Mouse (Mus musculus) liver, embryonic 15.5 days (tissue): ENCODE measurements around the gene Gm42906. TPM values are rescaled to one million over a fixed set of nuclear protein-coding genes. Genes with fewer than 3 reads are reported as not detected.
A peak's percentile ranks its signal among the peaks of the same experiment; 100 is the strongest.

Source experiments
- ATAC-seq: fragments of 200-750 bp; cut with Nextera tagmentation; 2 replicates; pipeline ENCODE4 v1.8.0; 2017; ENCODE audit warnings: moderate number of reproducible peaks, mild to moderate bottlenecking, moderate library complexity; ENCODE audit not compliant: insufficient read depth
- H3K27ac ChIP-seq: fragments of 300-500 bp; sonication (generic); replicated peaks from 2 replicates; pipeline ENCODE4 v1.5.1; 2015; ENCODE audit warnings: mild to moderate bottlenecking, inconsistent platforms
- H3K27me3 ChIP-seq: fragments of 300-500 bp; sonication (generic); 2 replicates; pipeline ENCODE4 v1.6.1; 2015; ENCODE audit warnings: mild to moderate bottlenecking, inconsistent platforms
- H3K36me3 ChIP-seq: fragments of 300-500 bp; sonication (generic); replicated peaks from 2 replicates; pipeline ENCODE4 v1.6.1; 2015; ENCODE audit warnings: moderate library complexity, mild to moderate bottlenecking, inconsistent platforms
- H3K4me1 ChIP-seq: fragments of 300-500 bp; sonication (generic); replicated peaks from 2 replicates; pipeline ENCODE4 v1.6.1; 2015; ENCODE audit warnings: inconsistent platforms
- H3K4me2 ChIP-seq: fragments of 300-500 bp; sonication (generic); 2 replicates; pipeline ENCODE4 v1.6.1; 2015; ENCODE audit warnings: moderate library complexity, mild to moderate bottlenecking, inconsistent platforms
- H3K4me3 ChIP-seq: fragments of 300-500 bp; sonication (generic); replicated peaks from 2 replicates; pipeline ENCODE4 v1.5.1; 2015; ENCODE audit warnings: mild to moderate bottlenecking, inconsistent platforms
- H3K9ac ChIP-seq: fragments of 300-500 bp; sonication (generic); 2 replicates; pipeline ENCODE4 v1.6.1; 2015; ENCODE audit warnings: moderate library complexity, mild to moderate bottlenecking, inconsistent platforms
- H3K9me3 ChIP-seq: fragments of 300-500 bp; sonication (generic); replicated peaks from 2 replicates; pipeline ENCODE4 v1.6.1; 2016; ENCODE audit warnings: inconsistent platforms
- WGBS: fragments of 180-500 bp; shearing (Covaris S2); methylation state at CpG from one replicate; pipeline ENCODE4 v1.1.7; 2015; ENCODE audit warnings: mixed read lengths; ENCODE audit not compliant: insufficient replicate concordance; 5-methylcytosine and 5-hydroxymethylcytosine counted together
- polyA plus RNA-seq: library from polyadenylated mRNA; unstranded; fragments of >200 nt; fragmentation: Nextera tagmentation; extraction: Ambion mirVana; gene quantifications from 2 replicates; pipeline ENCODE4 v1.2.1, GENCODE M21; 2015

The Gm42906 gene
- polyA plus RNA-seq, 1 experiment from 2014 or later = not detected

DNA sequence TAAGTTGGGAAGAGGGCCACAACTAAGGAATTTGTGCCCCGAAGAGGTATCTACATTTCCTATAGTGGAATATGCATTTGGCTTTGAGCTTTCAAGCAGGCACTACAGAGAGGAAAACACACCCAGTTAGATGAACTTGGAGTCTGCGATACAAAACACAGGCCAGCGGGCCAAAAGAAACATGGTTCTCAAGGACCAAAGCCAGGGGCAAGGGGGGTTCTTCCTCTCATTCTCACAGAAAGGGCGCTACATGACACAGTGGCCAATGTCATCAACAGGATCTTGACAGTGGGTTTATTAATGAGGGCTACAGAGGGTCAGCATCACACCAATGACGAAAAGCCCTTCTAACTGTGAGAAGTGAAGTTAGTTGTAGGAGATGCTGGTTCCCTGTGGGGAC lies 370.2 kb downstream of the Gm42906 start:
- no peak overlapping the region for H3K9ac ChIP-seq
- H3K36me3 ChIP-seq = peaks cover 10% of the 10 kb centered on the region
- H3K27ac ChIP-seq = no peak overlapping the region
- no peak overlapping the region for H3K4me2 ChIP-seq
- 70% methylated on average over 5 of the region's 5 CpGs for WGBS
- H3K4me3 ChIP-seq = no peak overlapping the region
- ATAC-seq = no peak
- H3K27me3 ChIP-seq = no peaks in the 10 kb centered on the region
- H3K9me3 ChIP-seq = 0 out of 2 replicates have a peak, but pooled peaks cover 5% of the 10 kb centered on the region
- H3K4me1 ChIP-seq = no peaks in the 10 kb centered on the region

DNA sequence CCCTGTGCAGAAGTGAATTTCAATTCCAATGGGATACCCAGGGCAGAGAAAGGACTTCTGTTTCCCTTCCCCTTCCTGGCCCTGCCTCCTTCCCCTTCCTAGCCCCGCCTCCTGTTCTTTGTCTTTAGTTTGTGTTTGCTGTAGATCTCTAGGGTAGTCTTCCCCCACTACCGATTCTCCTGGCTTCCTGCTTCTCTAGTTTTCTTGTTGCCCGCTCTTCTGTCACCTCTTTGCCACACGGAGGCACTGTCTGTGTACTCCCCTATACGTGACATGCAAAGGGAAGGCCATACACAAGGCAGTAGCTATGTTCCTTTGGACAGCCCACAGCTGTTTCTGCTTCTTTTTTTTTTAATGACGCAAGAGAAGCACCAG lies 371.1 kb downstream of the Gm42906 start:
- ATAC-seq = peak; percentile 38
- Histone ChIP-seq H3K27me3 (no peaks in the 10 kb centered on the region), H3K27ac (no peak overlapping the region), H3K9me3 (0 out of 2 replicates have a peak, but pooled peaks cover 1% of the 10 kb centered on the region), H3K4me1 (no peaks in the 10 kb centered on the region), H3K4me3 (no peak overlapping the region), H3K4me2 (no peak overlapping the region), H3K36me3 (peaks cover 6% of the 10 kb centered on the region), H3K9ac (no peak overlapping the region)
- WGBS = 25% methylated on average over 6 of the region's 6 CpGs

DNA sequence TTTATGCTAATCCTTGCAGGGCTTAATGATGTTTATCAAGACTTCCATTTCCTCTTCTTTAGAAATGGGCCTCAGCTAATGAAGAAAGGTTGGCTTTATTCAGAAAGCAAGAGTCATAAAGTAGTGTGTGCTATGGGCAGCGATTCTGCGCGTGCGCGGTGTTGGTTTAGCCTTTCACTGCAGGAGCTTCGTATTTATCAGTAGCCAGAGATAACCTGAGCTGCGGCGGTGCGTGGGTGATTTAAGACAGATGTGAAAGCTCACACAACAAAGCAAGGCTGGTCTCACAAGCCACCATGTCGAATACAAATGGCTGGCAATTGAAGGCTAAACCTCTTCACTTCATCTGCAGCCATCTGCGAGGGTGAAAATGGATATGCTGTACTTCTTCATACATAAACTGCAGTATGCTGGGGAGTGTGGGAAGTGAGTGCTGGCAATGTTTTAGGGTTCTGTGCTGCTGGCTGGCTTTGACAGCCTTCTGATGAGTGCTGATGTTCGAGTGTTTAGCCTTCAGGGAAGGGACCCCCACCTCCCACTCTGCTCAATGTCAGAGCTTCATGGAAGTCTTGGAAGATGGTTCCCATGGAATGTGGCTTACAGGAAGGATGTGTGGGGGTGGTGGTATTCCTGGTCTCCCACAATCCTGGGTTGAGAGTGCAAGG lies 371.6 kb downstream of the Gm42906 start:
- H3K27ac ChIP-seq = no peak overlapping the region
- H3K36me3 ChIP-seq = peaks cover 5% of the 10 kb centered on the region; the same call in 1 of the 2 replicates
- 67% methylated on average over 12 of the region's 12 CpGs for WGBS
- H3K9ac ChIP-seq = no peak overlapping the region
- no peaks in the 10 kb centered on the region for H3K27me3 ChIP-seq
- no peak for ATAC-seq
- H3K4me3 ChIP-seq = no peak overlapping the region
- H3K9me3 ChIP-seq = no peaks in the 10 kb centered on the region
- H3K4me2 ChIP-seq = no peak overlapping the region
- no peaks in the 10 kb centered on the region for H3K4me1 ChIP-seq

DNA sequence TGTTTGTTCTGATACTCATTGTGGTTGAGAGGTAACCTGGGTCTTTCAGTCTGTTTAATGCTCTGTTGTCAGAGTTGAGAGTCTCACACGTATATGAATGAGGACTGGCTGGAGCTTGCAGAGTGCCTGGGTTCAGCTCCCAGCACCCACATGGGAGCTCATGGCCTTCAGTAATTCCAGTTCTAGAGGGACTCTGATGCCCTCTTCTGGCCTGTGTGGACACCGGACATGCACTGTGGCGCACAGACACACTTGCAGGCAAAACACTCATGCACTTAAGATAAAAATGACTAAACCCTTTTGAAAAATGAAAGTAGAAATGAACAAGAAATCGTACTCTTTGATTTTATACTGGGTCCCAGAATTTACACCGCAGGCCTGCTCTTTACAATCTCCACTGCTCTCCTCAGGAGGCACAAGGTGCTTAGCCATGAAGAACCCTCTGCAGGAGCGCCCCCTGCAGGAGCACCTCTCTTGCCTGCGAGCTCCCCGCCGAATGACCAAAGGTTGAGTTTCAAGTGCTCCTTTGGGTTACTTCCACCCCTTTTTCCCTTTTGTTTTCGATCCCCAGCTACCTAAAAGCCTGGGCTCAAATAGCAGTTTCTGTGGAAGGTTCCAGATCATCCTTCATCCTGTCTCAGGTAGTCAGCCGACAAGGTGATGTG lies 372.4 kb downstream of the Gm42906 start:
- H3K36me3 ChIP-seq = peaks cover 5% of the 10 kb centered on the region; the same call in 1 of the 2 replicates
- H3K27me3 ChIP-seq = no peaks in the 10 kb centered on the region
- H3K4me3 ChIP-seq = no peak overlapping the region
- no peak for ATAC-seq
- no peak overlapping the region for H3K4me2 ChIP-seq
- 76% methylated on average over 11 of the region's 11 CpGs for WGBS
- H3K9me3 ChIP-seq = no peaks in the 10 kb centered on the region
- H3K27ac ChIP-seq = no peak overlapping the region
- no peaks in the 10 kb centered on the region for H3K4me1 ChIP-seq
- H3K9ac ChIP-seq = no peak overlapping the region

DNA sequence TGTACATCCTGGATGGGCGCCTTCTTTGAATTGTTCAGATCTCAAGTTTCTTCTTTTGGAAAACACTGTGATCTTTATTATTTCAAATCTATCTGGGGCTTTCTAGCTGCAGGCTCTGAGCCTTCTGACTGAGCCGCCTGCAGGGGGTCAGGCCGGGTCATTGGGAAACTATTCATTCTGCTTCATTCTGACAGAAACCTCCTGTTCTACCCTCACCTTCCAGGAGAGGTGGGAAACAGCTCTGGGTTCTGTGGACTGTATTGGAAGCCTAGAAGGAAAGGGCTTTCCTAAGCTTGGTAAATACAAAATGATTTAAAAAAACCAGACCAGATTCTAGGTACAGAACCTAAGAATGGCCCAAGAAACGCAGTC lies 373.2 kb downstream of the Gm42906 start:
- no peak overlapping the region for H3K9ac ChIP-seq
- ATAC-seq = no peak
- H3K36me3 ChIP-seq = peaks cover 5% of the 10 kb centered on the region; the same call in 1 of the 2 replicates
- H3K4me2 ChIP-seq = no peak overlapping the region
- H3K27ac ChIP-seq = no peak overlapping the region
- H3K9me3 ChIP-seq = no peaks in the 10 kb centered on the region
- 68% methylated on average over 4 of the region's 4 CpGs for WGBS
- no peaks in the 10 kb centered on the region for H3K27me3 ChIP-seq
- H3K4me1 ChIP-seq = no peaks in the 10 kb centered on the region
- H3K4me3 ChIP-seq = no peak overlapping the region

DNA sequence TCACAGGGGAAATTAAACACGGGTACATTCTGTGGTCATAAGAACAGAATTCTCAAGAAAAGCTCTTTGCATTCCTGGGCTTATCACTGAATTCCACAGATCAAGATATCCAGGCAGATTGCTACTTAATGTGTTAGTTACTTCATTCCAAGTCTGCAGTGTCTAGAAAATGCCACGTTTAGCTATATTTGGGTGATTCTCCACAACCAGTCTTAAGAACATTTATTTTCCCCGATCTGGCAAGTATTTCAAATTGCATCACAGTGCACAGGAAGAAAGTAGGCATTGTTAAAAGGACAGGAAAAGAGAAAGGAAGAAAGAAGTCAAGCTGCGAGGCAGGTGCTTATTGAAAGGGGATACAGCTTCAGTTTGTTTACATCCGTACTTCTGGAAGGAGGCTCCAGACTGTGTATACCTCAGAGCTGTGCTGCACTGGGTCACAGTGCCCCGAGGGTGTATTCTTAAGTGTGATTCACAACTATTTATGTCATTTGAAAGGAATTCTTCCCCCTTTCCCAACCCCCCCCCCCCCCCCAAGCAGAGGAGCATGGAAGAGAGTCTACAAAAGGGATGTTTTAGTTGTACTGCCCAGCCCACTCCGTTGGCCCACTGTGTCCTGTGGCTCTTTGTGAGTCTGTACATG lies 373.7 kb downstream of the Gm42906 start:
- no peak overlapping the region for H3K9ac ChIP-seq
- 40% methylated on average over 7 of the region's 7 CpGs for WGBS
- H3K4me3 ChIP-seq = no peak overlapping the region
- peaks cover 5% of the 10 kb centered on the region; the same call in 1 of the 2 replicates for H3K36me3 ChIP-seq
- no peak overlapping the region for H3K27ac ChIP-seq
- H3K4me2 ChIP-seq = no peak overlapping the region
- no peak for ATAC-seq
- H3K4me1 ChIP-seq = no peaks in the 10 kb centered on the region
- H3K27me3 ChIP-seq = no peaks in the 10 kb centered on the region
- no peaks in the 10 kb centered on the region for H3K9me3 ChIP-seq

DNA sequence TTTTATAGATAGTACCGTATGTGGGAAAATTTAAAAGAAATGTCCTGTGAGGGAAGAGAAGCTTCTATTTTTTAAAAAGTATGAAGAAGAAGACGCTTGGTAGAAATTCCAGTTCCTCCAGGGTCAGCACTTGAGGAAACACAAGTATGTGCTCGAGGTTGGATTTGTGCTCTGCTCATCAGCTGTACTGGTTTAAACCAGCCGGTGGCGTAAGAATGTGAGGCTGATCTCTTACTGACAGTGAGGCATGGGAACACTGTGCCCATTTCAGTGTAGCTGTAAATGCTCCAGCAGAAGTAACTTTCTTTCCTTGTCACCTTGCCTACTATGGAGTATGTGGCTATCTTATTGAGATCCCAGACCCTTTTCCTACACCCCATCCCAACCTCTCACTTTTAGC lies 374.8 kb downstream of the Gm42906 start:
- Histone ChIP-seq H3K4me3 (no peak overlapping the region), H3K9ac (no peak overlapping the region), H3K4me2 (no peak overlapping the region), H3K4me1 (no peaks in the 10 kb centered on the region), H3K9me3 (no peaks in the 10 kb centered on the region), H3K27me3 (no peaks in the 10 kb centered on the region), H3K36me3 (peaks cover 5% of the 10 kb centered on the region; the same call in 1 of the 2 replicates), H3K27ac (no peak overlapping the region)
- WGBS = 72% methylated on average over 5 of the region's 5 CpGs
- ATAC-seq = no peak

DNA sequence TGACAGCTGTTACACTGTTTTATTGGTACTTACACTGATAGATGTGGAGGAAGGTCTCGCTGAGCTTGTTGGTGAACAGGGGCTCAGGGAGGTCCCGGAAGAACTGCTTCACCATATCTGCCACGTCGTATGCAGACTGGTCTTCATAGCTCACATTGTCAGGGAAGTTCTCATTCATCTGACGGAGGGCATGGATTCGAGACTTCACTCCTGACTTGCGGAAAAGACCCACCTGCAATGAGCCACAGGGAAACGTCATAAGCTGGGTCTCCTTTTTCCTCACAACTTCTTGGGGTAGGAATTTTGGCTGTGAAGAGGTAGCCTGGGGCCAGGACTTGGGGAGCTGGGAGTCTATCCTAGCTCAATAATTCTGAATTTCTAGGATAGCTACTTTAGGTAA lies 375.6 kb downstream of the Gm42906 start:
- no peak overlapping the region for H3K27ac ChIP-seq
- no peaks in the 10 kb centered on the region for H3K4me1 ChIP-seq
- H3K4me2 ChIP-seq = no peak overlapping the region
- WGBS = 67% methylated on average over 8 of the region's 8 CpGs
- H3K9me3 ChIP-seq = no peaks in the 10 kb centered on the region
- H3K4me3 ChIP-seq = no peak overlapping the region
- no peak for ATAC-seq
- H3K27me3 ChIP-seq = no peaks in the 10 kb centered on the region
- peaks cover 5% of the 10 kb centered on the region; the same call in 1 of the 2 replicates for H3K36me3 ChIP-seq
- no peak overlapping the region for H3K9ac ChIP-seq

DNA sequence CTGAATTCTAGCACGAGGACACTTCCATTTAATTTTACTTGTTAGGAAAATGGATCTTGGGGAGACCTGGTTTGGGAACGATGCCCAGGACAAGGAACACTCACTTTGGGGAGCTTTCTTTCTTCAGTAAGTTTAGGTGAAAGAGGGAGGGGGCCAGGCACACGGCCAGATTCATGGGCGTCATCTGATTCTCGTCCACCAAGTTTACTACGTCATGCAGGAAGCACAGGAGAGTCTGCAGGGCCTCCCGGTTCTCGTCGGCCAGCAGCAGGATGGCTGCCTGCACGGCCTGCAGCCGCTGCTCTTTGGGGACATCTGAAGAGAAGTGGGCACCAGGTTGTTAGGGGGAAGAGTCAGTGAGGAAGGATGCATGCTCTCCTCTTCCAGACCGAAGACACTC lies 380.5 kb downstream of the Gm42906 start:
- Histone ChIP-seq H3K4me1 (no peaks in the 10 kb centered on the region), H3K27ac (no peak overlapping the region), H3K9ac (no peak overlapping the region), H3K9me3 (no peaks in the 10 kb centered on the region), H3K36me3 (peaks cover 8% of the 10 kb centered on the region; the same call in 1 of the 2 replicates), H3K27me3 (no peaks in the 10 kb centered on the region), H3K4me3 (no peak overlapping the region), H3K4me2 (no peak overlapping the region)
- no peak for ATAC-seq
- 52% methylated on average over 12 of the region's 12 CpGs for WGBS

DNA sequence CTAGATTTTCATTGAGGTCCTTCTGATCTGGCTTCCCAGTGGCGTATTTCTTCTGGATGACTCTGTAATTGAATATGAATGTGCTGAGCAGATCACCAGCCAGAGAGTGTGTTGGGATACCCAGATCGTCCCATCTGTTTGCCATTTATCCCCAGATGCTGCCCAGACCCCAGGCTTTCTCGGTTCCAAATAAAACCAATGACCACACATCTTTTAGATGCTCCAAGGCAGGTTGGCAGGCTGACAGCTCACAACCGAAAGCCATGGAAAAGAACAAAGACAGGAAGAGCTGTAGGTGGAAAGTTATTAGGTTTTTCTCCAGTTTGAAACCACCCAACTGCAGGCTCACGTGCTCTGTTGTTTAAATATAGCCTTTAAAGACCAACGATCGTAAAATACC lies 381.0 kb downstream of the Gm42906 start:
- Histone ChIP-seq H3K4me1 (no peaks in the 10 kb centered on the region), H3K9ac (no peak overlapping the region), H3K27ac (no peak overlapping the region), H3K36me3 (peaks cover 3% of the 10 kb centered on the region; the same call in 1 of the 2 replicates), H3K4me3 (no peak overlapping the region), H3K4me2 (no peak overlapping the region), H3K27me3 (no peaks in the 10 kb centered on the region), H3K9me3 (no peaks in the 10 kb centered on the region)
- no peak for ATAC-seq
- 56% methylated on average over 7 of the region's 7 CpGs for WGBS

DNA sequence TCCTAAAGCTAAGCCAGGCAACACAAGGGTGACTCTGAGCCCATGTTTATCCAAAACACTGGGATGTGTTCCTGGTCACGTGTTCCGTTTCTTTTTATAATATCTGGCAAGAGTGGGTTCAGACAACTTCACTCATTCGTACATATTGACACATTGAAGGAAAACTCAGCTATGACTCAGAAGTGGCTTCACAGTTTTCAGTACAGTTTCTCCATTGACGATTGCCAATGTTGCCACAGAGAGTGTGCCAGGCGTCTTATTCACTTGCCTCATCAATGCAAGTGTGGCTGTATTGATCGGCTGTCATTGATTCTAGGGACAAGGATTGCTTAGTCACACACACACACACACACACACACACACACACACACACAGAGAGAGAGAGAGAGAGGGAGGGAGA lies 381.8 kb downstream of the Gm42906 start:
- H3K36me3 ChIP-seq = 0 out of 2 replicates have a peak, but pooled peaks cover 3% of the 10 kb centered on the region
- H3K9me3 ChIP-seq = no peaks in the 10 kb centered on the region
- no peak for ATAC-seq
- H3K27me3 ChIP-seq = no peaks in the 10 kb centered on the region
- H3K4me2 ChIP-seq = no peak overlapping the region
- 77% methylated on average over 6 of the region's 6 CpGs for WGBS
- H3K4me1 ChIP-seq = no peaks in the 10 kb centered on the region
- H3K9ac ChIP-seq = no peak overlapping the region
- H3K27ac ChIP-seq = no peak overlapping the region
- H3K4me3 ChIP-seq = no peak overlapping the region
